Mouse (Mus musculus) midbrain, embryonic 11.5 days (tissue): ENCODE measurements around the gene Gm48551. TPM values are rescaled to one million over a fixed set of nuclear protein-coding genes. Genes with fewer than 3 reads are reported as not detected.

ENCODE experiments used
- ATAC-seq: fragments of 200-750 bp; cut with Nextera tagmentation; 2 replicates; pipeline ENCODE4 v1.8.0; 2017; ENCODE audit warnings: moderate TSS enrichment, moderate library complexity; ENCODE audit not compliant: low FRiP score
- DNase-seq: peaks from one replicate; pipeline ENCODE4 v3.0.0; 2015; ENCODE audit warnings: low spot score; ENCODE audit errors: missing footprints
- H3K27ac ChIP-seq: fragments of 300-500 bp; sonication (generic); 2 replicates; pipeline ENCODE4 v1.5.1; 2014; ENCODE audit warnings: low read depth, low read length
- H3K27me3 ChIP-seq: fragments of 300-500 bp; sonication (generic); 2 replicates; pipeline ENCODE4 v1.6.1; 2014; ENCODE audit warnings: mild to moderate bottlenecking, low read length, moderate library complexity, mixed read lengths; ENCODE audit not compliant: control insufficient read depth, insufficient read depth
- H3K36me3 ChIP-seq: fragments of 300-500 bp; sonication (generic); 2 replicates; pipeline ENCODE4 v1.6.1; 2014; ENCODE audit warnings: mild to moderate bottlenecking, low read length, moderate library complexity, mixed read lengths; ENCODE audit not compliant: control insufficient read depth, insufficient read depth
- H3K4me1 ChIP-seq: fragments of 300-500 bp; sonication (generic); 2 replicates; pipeline ENCODE4 v1.6.1; 2014; ENCODE audit warnings: low read length; ENCODE audit not compliant: control insufficient read depth, insufficient read depth
- H3K4me2 ChIP-seq: fragments of 300-500 bp; sonication (generic); 2 replicates; pipeline ENCODE4 v1.6.1; 2014; ENCODE audit warnings: mild to moderate bottlenecking, moderate library complexity
- H3K4me3 ChIP-seq: fragments of 300-500 bp; sonication (generic); 2 replicates; pipeline ENCODE4 v1.5.1; 2014; ENCODE audit warnings: low read depth, low read length
- H3K9ac ChIP-seq: fragments of 300-500 bp; sonication (generic); 2 replicates; pipeline ENCODE4 v1.6.1; 2014; ENCODE audit warnings: low read length
- H3K9me3 ChIP-seq: fragments of 300-500 bp; sonication (generic); 2 replicates; pipeline ENCODE4 v1.6.1; 2016; ENCODE audit warnings: low read length; ENCODE audit not compliant: control insufficient read depth
- WGBS: fragments of 180-500 bp; shearing (Covaris S2); extraction: QIAGEN DNeasy Blood & Tissue Kit; methylation state at CpG from one replicate; pipeline ENCODE4 v1.1.7; 2014; 5-methylcytosine and 5-hydroxymethylcytosine counted together
- polyA plus RNA-seq: library from polyadenylated mRNA; unstranded; fragments of >200 nt; fragmentation: Nextera tagmentation; extraction: Ambion mirVana; gene quantifications from 2 replicates; pipeline ENCODE4 v1.2.1, GENCODE M21; 2014

The Gm48551 gene
- polyA plus RNA-seq, 1 experiment from 2014 or later: 2.9 TPM

DNA sequence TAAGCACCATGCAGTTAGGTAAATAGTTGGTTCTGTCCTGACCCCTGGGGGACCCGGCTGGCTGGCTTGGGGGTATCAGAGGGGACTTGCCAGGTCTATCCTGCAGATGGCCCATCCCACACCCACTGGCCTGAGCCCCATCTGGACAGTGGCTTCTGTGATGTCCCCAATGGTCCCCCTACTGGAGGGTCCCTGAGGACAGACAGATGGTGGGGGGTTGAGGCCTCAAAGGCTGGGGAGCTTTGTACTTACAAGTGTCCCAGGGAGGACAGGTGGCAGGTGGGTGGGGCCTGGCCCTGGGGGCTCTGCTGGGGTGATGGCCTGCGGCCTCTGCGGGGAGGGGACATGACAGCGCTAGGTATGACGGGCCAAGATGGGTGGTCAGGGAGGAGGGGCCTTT lies 15.0 kb downstream of the Gm48551 start:
- DNase-seq: no peak
- WGBS: 72% methylated on average over 5 of the region's 5 CpGs
- Histone ChIP-seq H3K9ac (no peak overlapping the region), H3K4me2 (no peak overlapping the region), H3K4me1 (peaks cover 42% of the 10 kb centered on the region), H3K9me3 (no peaks in the 10 kb centered on the region), H3K36me3 (0 out of 2 replicates have a peak, but pooled peaks cover 2% of the 10 kb centered on the region), H3K4me3 (no peak overlapping the region), H3K27me3 (peaks cover 10% of the 10 kb centered on the region), H3K27ac (no peak overlapping the region)
- ATAC-seq: no peak

- Histone ChIP-seq H3K9ac (no peak overlapping the region), H3K36me3 (0 out of 2 replicates have a peak, but pooled peaks cover 2% of the 10 kb centered on the region), H3K27ac (no peak overlapping the region), H3K4me2 (no peak overlapping the region), H3K27me3 (peaks cover 15% of the 10 kb centered on the region), H3K9me3 (no peaks in the 10 kb centered on the region), H3K4me1 (peaks cover 45% of the 10 kb centered on the region), H3K4me3 (no peak overlapping the region)
- DNase-seq (no peak), ATAC-seq (no peak)
- 74% methylated on average over 18 of the region's 18 CpGs for WGBS
Observed at GRCm38 (mm10) chr10:81399798-81400308, 15.6 kb downstream of the Gm48551 start.

DNA sequence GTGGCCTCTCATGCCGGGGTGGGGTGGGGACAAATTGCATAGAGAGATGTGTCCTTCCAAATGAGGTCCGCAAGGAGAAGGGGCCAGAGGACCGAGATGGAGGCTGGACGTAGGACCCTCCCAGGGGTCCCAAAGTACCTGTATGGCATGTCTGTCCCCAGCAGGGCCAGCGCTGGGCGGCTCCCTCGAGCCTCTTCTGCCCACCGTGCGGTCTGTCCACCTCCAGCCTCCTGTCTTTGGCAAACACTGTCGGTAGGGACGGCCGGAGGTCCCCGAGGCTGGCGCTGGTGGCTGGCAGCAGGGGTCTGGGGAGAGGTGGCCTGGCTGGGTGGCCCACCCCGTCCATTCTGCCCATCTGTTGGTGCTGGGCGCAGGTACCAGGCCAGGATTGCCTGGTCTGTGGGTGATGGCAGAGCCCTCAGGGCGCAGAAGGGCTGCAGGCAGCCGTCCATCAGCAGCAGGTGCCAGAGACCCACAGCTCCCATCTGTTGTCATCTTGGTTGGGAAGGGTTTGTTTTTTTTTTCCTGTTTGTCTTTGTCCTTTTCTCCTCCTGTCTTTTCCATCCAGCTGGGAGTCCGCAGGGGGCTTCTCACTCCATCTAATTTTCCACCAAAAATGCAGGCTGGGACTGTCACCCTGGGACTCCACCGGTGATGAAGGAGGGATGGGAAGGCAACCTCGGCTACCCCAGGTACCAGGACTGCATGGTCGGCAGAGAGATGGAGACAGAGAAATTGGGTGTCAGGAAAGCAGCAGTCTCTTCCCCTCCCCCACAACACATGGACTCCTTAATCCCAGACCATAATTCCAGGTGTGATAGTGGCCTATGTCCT lies 16.3 kb downstream of the Gm48551 start:
- no peak overlapping the region for H3K9ac ChIP-seq
- DNase-seq: no peak
- peaks cover 18% of the 10 kb centered on the region for H3K27me3 ChIP-seq
- peaks cover 45% of the 10 kb centered on the region for H3K4me1 ChIP-seq
- H3K27ac ChIP-seq: peak overlapping the region; percentile 40
- 0 out of 2 replicates have a peak, but pooled peaks cover 2% of the 10 kb centered on the region for H3K36me3 ChIP-seq
- H3K4me2 ChIP-seq: no peak overlapping the region
- no peak overlapping the region for H3K4me3 ChIP-seq
- no peak for ATAC-seq
- H3K9me3 ChIP-seq: no peaks in the 10 kb centered on the region
- 48% methylated on average over 22 of the region's 22 CpGs for WGBS

GRCm38 (mm10) chr10:81401205-81401520 lies 16.9 kb downstream of the Gm48551 start:
- Histone ChIP-seq H3K4me1 (peaks cover 45% of the 10 kb centered on the region), H3K4me3 (no peak overlapping the region), H3K36me3 (0 out of 2 replicates have a peak, but pooled peaks cover 2% of the 10 kb centered on the region), H3K9ac (no peak overlapping the region), H3K27ac (peak overlapping the region; percentile 85; the same call in 1 of the 2 replicates), H3K4me2 (no peak overlapping the region), H3K9me3 (no peaks in the 10 kb centered on the region), H3K27me3 (peaks cover 24% of the 10 kb centered on the region)
- ATAC-seq (no peak; the same call in 1 of the 2 replicates), DNase-seq (no peak)
- WGBS: 30% methylated on average over 10 of the region's 10 CpGs

- peak overlapping the region; percentile 53; the same call in 1 of the 2 replicates for H3K9ac ChIP-seq
- H3K36me3 ChIP-seq: 0 out of 2 replicates have a peak, but pooled peaks cover 2% of the 10 kb centered on the region
- H3K27me3 ChIP-seq: peaks cover 29% of the 10 kb centered on the region
- peaks cover 45% of the 10 kb centered on the region for H3K4me1 ChIP-seq
- 7% methylated on average over 18 of the region's 18 CpGs for WGBS
- H3K27ac ChIP-seq: peak overlapping the region; percentile 85
- DNase-seq: peak; percentile 96
- no peaks in the 10 kb centered on the region for H3K9me3 ChIP-seq
- ATAC-seq: peak; percentile 87
- peak overlapping the region; percentile 13; the same call in 1 of the 2 replicates for H3K4me3 ChIP-seq
- H3K4me2 ChIP-seq: peak overlapping the region; percentile 34
Observed at GRCm38 (mm10) chr10:81401521-81402226, 17.4 kb downstream of the Gm48551 start.

GRCm38 (mm10) chr10:81402227-81402765 lies 18.0 kb downstream of the Gm48551 start:
- Histone ChIP-seq H3K9me3 (no peaks in the 10 kb centered on the region), H3K27me3 (peaks cover 35% of the 10 kb centered on the region), H3K4me3 (peak overlapping the region; percentile 13; the same call in 1 of the 2 replicates), H3K36me3 (0 out of 2 replicates have a peak, but pooled peaks cover 2% of the 10 kb centered on the region), H3K27ac (peak overlapping the region; percentile 85), H3K9ac (peak overlapping the region; percentile 53; the same call in 1 of the 2 replicates), H3K4me2 (peak overlapping the region; percentile 34), H3K4me1 (peaks cover 48% of the 10 kb centered on the region)
- ATAC-seq: peak; percentile 28; the same call in 1 of the 2 replicates
- no peak for DNase-seq
- WGBS: 16% methylated on average over 7 of the region's 7 CpGs

GRCm38 (mm10) chr10:81403511-81403910 lies 19.2 kb downstream of the Gm48551 start:
- peak overlapping the region; percentile 51; the same call in 1 of the 2 replicates for H3K9ac ChIP-seq
- peaks cover 52% of the 10 kb centered on the region for H3K4me1 ChIP-seq
- peak overlapping the region; percentile 85 for H3K27ac ChIP-seq
- WGBS: 51% methylated on average over 10 of the region's 10 CpGs
- peaks cover 45% of the 10 kb centered on the region for H3K27me3 ChIP-seq
- no peak overlapping the region for H3K4me2 ChIP-seq
- H3K9me3 ChIP-seq: no peaks in the 10 kb centered on the region
- no peak for DNase-seq
- no peak overlapping the region for H3K4me3 ChIP-seq
- 0 out of 2 replicates have a peak, but pooled peaks cover 2% of the 10 kb centered on the region for H3K36me3 ChIP-seq
- peak; percentile 1; the same call in 1 of the 2 replicates for ATAC-seq

DNA sequence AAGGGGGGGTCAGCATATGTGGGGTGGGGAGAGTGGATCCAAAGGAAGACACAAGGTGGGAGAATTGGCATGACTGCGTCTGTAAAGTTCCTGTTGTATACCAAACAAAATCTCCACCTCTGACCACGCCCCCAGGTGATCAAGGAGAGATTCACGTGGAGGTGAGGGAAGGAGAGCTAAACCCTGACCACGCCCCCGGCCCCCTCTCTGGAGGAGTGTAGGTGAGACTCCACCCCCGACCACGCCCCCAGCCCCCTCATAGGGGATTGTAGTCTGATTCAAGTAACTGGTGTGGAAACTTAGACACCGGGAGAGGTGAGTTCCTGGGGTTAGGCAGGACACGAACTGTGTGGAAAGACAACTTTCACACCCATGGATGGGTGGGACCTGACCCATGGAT lies 19.8 kb downstream of the Gm48551 start:
- Histone ChIP-seq H3K9me3 (no peaks in the 10 kb centered on the region), H3K36me3 (0 out of 2 replicates have a peak, but pooled peaks cover 2% of the 10 kb centered on the region), H3K9ac (no peak overlapping the region), H3K27ac (no peak overlapping the region), H3K4me1 (peaks cover 56% of the 10 kb centered on the region), H3K4me3 (no peak overlapping the region), H3K27me3 (peaks cover 45% of the 10 kb centered on the region), H3K4me2 (no peak overlapping the region)
- no peak for ATAC-seq
- WGBS: 12% methylated on average over 9 of the region's 9 CpGs
- DNase-seq: no peak
